Mouse (Mus musculus) hematopoietic stem cell, adult 5-6 weeks (primary cell): Measurements from ENCODE around the gene Ndufaf5. TPM values are rescaled to one million over a fixed set of nuclear protein-coding genes. Genes with fewer than 3 reads are reported as not detected.

Experiments
- ATAC-seq, 2 experiments: fragments of 125-278 bp in 1 of 2; replicated peaks in 1 of 2; 2 replicates each; pipeline ENCODE4 v1.8.0; 2016 to 2017; ENCODE audit warnings: inconsistent platforms in 2 of 2, mild to moderate bottlenecking in 2 of 2, moderate number of reproducible peaks in 2 of 2, low read depth in 1 of 2, moderate TSS enrichment in 1 of 2; ENCODE audit not compliant: low FRiP score in 2 of 2, poor library complexity in 2 of 2, severe bottlenecking in 2 of 2, insufficient read depth in 1 of 2, low TSS enrichment in 1 of 2
- total RNA-seq: library from RNA; stranded (forward); fragments of 172-1452, 232-1000 nt; gene quantifications from 2 replicates; pipeline ENCODE4 v1.2.3, GENCODE M21; 2017

The Ndufaf5 gene
- total RNA-seq, 1 experiment from 2014 or later: 21.9 TPM

DNA sequence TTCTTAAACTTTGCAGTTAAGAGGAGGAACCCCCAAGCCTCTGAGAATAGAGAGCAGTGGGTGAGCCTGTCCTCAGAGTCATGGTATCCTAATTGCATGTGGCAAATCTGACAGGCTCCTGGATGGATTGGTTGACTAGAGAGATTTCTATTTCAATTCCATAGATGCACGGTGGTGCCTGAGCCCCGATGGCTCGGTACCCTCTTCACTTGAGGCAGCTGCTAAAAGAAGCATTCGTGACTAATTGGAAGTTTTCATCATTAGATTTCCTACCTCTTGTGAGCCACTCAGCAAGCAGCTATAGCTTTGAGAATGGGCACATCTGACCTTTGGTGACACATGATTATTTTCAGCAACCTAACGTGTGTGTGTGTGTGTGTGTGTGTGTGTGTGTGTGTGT is 71.9 kb downstream of the Ndufaf5 start:
- ATAC-seq: no peak

DNA sequence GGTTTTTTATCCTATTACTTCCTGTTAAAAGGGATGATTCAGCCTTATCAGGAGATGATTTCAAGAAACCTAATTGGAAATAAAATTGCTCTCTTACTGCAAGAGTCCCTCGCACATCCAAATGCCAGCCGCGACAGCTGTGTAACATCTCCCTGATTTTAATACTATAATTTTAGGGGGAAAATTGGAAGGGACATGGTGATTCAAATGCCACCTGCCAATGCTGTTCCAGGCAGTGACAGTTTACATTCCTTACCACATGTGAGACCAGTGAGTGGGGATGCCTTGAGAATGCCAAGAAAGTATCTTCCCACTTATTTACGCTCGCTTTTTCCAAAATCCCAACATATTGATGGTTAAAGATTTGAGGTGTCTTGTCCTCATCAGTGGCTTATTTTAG is 72.7 kb downstream of the Ndufaf5 start:
- ATAC-seq: no peak

Other genes starting within 250 kb of the Ndufaf5 start
- 19.9 and 26.0 TPM in 2 replicates for gene Tasp1, start 103.8 kb upstream of the Ndufaf5 start, total RNA-seq
- not detected in 2 replicates for gene Gm17374, start 18.6 kb upstream of the Ndufaf5 start, total RNA-seq
- gene Esf1, start 85 bp upstream of the Ndufaf5 start, total RNA-seq: 73.2 and 78.0 TPM in 2 replicates
- not detected in 2 replicates for gene Sel1l2, start 219.1 kb downstream of the Ndufaf5 start, total RNA-seq
- gene Macrod2, start 224.7 kb downstream of the Ndufaf5 start, total RNA-seq: 7.4 and 7.7 TPM in 2 replicates